Mouse (Mus musculus) neutrophil, adult 65 days (primary cell): ENCODE data around the gene AY761185. TPM values are rescaled to one million over a fixed set of nuclear protein-coding genes. Genes with fewer than 3 reads are reported as not detected.

Experiments used
- total RNA-seq: library from RNA; stranded (reverse); gene quantifications from 2 replicates; pipeline ENCODE4 v1.2.4, GENCODE M21; 2023

Gene AY761185
- total RNA-seq, result not detected in 2 replicates

DNA sequence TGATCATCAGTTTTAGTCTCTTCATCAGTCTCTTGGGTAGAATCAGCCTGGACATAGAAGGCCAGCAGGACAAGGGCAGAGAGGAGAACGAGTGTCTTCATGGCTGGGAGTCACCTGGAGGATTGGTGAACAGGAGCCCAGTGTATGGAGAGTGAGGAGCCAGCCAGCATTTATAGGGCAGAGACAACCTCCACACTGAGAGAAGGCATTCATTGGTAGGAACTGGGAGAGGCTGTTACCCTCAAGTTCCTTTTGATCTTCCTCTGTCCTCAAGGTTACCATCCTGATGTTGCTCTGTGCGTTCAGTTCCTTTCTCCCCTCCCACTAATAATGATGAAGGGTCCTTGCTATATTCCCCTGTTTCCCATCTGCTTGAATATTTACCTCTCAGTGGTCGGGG lies at the start of gene AY761185:
Gene AY761185, minus strand, starts transcription at position 101 of the 400 bp plus-strand sequence.

DNA sequence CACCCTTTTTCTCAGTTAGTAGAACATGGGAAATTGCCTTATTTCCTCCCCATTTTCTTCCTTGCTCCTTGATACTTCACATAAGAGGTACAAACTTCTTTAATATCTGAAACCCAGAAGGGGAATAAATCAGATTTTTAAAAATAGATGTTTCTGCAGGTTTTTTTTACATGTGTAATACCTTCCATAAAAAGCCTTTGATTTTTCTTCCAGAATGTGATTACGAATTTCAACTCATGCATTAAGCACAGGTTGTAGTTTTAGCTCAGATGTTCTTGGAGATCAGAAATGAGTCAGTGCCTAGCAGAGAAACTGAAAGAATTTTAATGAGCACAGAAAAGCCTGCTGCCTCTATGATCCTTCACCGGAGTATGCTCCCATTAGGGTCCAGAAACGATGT lies 22.5 kb downstream of the AY761185 start, which contains the start of gene Gm6040:
Gene Gm6040, minus strand, starts transcription at position 101 of the 400 bp plus-strand sequence.

DNA sequence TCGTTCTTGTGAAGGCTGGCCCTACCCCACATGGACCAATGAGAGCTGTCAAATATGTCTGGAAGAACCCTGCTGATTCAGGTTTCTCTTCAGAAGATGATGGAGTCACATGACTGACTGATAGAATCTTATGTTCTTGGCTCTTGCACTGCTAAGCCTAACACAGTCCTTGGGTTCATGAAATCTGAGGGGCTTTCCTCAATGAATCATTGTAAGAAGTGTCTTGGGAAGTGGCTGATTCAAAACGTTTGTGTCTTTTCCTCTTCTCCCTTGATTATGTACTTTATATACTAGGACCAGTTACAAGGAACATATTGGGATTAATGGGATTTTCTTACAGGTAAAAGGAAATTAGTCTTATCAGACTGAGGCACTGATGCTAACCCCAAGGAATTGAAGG lies 42.0 kb downstream of the AY761185 start, which contains the start of gene Gm15056:
Gene Gm15056, minus strand, starts transcription at position 101 of the 400 bp plus-strand sequence.

Other genes with a start within 250 kb of the AY761185 start
- not detected in 2 replicates for gene Defb33, start 52.0 kb downstream of the AY761185 start, total RNA-seq
- gene Gm15056, start 42.1 kb downstream of the AY761185 start, total RNA-seq, result not detected in 2 replicates
- not detected in 2 replicates for gene Gm6040, start 22.6 kb downstream of the AY761185 start, total RNA-seq
- not detected in 2 replicates for gene Defa21, start 80.8 kb upstream of the AY761185 start, total RNA-seq
- not detected in 2 replicates for gene Defa23, start 110.3 kb upstream of the AY761185 start, total RNA-seq
- not detected in 2 replicates for gene Defa35, start 120.3 kb upstream of the AY761185 start, total RNA-seq
- not detected in 2 replicates for gene Defa25, start 139.7 kb upstream of the AY761185 start, total RNA-seq
- gene Gm14851, start 151.3 kb upstream of the AY761185 start, total RNA-seq, result not detected in 2 replicates
- gene Defa30, start 189.9 kb upstream of the AY761185 start, total RNA-seq, result not detected in 2 replicates
- not detected in 2 replicates for gene Defa22, start 217.6 kb upstream of the AY761185 start, total RNA-seq
- not detected in 2 replicates for gene Defa31, start 246.9 kb upstream of the AY761185 start, total RNA-seq